Mouse (Mus musculus): ENCODE measurements around the gene Ints11. TPM values are rescaled to one million over a fixed set of nuclear protein-coding genes. Genes with fewer than 3 reads are reported as not detected.

Ints11 gene
- polyA plus RNA-seq, 2 experiments from 2014 or later, result 93.4 to 109 TPM

DNA sequence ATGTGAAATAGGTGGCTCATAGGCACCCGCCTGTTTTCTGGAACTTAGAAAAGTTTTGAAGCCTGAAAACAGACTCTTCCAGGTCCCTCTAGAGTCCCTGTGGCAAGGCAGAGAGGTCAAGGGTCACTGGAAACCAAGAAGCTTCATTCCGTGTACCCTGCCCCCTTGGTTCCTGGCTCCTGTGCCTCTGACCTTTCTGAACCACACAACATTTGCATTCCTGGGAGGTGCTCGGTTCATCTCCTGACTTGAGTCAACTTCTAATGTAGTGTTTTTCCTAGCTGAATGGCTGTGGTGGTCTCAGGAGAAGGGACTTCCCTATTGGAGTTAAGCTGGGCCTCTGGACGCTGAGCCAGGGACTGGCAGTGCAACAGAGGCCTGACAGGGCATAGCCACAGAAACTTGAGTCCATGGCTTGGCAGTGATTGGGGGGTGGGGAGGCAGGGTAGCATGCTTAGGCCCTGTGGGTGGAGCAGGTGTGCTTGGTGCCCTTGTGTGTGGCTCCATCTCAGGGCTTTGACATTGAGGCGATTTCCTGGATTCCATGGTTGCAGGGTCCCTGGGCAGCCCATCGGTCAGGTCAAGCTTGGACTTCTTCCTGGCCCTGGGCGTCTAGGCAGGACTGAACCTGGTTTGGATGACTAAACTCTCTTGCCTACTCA lies 20.8 kb upstream of the Ints11 start:
- no peak for ATAC-seq

GRCm38 (mm10) chr4:155849391-155849790 lies 20.0 kb upstream of the Ints11 start:
- ATAC-seq, result no peak

GRCm38 (mm10) chr4:155849792-155850451 lies 19.4 kb upstream of the Ints11 start:
- ATAC-seq, result no peak

- ATAC-seq, result no peak
Measured at GRCm38 (mm10) chr4:155851368-155851767, 18.0 kb upstream of the Ints11 start.

GRCm38 (mm10) chr4:155851951-155852411 lies 17.4 kb upstream of the Ints11 start:
- no peak for ATAC-seq

DNA sequence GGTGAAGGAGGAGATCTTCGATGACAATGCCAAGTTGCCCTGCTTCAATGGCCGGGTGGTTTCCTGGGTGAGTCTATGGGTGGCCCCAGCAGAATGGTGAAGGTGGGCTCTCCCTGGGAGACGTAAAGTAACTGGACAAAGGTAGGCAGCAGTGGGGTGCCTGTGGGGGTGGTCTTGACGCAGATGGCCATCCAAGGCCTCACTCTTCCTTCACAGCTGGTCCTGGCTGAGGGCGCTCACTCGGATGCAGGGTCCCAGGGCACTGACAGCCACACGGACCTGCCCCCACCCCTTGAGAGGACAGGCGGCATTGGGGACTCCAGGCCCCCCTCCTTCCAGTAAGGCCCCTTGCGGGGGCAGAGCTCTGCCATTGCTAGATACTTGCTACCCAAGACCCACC lies 15.9 kb upstream of the Ints11 start:
- no peak for ATAC-seq

DNA sequence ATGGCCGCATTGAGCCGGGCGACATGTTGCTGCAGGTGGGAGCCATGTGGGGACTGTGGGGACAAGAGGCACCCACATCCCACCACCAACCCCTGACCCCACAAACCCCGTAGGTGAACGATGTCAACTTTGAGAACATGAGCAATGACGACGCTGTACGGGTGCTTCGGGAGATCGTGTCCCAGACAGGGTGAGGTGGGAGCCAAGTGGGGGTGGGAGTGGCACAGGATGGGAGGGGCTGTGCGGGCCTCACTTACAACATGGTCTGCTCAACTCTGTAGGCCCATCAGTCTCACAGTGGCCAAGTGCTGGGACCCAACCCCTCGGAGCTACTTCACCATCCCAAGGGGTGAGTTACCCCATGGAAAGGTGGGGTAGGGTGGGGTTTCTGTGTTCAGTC lies 14.4 kb upstream of the Ints11 start:
- ATAC-seq, result no peak

DNA sequence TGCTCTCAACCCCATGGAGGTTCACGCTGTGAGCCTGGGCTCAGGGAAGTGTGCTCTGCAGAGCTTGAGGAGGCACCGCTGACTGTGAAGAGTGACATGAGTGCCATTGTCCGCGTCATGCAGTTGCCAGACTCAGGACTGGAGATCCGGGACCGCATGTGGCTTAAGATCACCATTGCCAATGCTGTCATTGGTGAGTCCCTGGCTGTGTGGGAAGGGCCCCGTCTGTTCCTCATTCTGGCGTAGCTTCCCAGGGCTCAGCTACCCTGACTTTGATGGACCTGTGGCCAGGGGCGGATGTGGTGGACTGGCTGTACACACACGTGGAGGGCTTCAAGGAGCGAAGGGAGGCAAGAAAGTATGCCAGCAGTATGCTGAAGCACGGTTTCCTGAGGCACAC lies 13.3 kb upstream of the Ints11 start:
- no peak for ATAC-seq

GRCm38 (mm10) chr4:155856881-155857280 lies 12.5 kb upstream of the Ints11 start:
- ATAC-seq, result no peak

- no peak for ATAC-seq
Measured at GRCm38 (mm10) chr4:155859318-155859717, 10.0 kb upstream of the Ints11 start.

DNA sequence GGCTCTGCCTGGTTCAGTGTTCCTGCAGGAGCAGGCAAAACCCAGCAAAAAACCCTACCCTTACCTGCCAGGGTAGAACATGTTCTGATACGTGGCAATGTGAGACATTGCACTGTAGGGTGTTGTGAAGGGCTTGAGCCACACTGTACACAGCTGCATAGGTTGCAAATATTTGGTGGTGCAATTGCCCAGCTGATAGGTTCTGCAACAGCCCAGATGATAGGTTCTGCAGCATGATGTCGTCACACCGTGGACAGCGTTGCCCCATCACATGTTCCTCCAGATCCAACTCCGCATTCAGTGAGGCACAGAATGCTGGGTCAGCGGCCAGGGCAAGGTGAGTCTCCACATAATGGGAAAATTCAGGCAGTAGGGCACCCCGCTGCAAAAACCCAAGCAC lies 7.6 kb upstream of the Ints11 start:
- no peak for ATAC-seq

GRCm38 (mm10) chr4:155863001-155863400 lies 6.3 kb upstream of the Ints11 start, which contains the start of gene Tas1r3:
Tas1r3 (minus strand) TSS chr4:155863362.
- no peak for ATAC-seq

DNA sequence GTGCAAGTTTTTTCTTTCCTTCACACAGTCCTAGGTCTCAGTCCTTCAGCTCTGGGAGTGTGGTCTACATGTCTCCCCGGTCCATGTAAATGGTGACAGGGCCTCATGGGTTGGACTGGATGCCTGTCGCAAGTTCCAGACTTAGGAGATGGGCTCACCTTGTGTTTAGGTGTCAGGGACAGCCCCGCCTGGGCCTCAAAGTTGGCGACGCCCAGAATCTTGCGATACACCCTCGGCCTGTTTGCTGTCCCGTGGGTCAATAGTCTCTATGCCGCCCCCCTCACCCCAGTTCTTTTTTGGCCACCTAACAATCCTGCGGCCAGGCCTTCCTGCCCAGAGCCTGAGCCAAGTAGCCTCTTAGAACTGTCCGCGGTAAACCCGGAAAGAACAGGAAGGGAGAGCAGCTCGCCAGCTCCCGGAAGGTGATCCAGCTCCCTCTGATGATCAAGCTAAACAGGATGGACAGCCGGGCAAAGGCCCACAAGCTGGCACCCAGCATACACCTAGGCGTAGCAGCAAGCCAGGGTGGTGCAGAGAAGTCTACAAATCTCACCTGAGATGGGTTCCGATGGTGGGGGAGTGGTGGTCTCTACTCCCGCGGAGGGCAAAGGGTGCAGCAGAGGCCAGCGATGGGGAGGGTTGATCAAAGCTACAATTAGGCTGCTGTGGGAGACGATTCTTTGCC lies 590 bp upstream of the Ints11 start:
- peak; percentile 25 for ATAC-seq

- no peak for ATAC-seq
Measured at GRCm38 (mm10) chr4:155871404-155871803, 2.1 kb downstream of the Ints11 start.

GRCm38 (mm10) chr4:155883587-155883986 lies 14.2 kb downstream of the Ints11 start:
- no peak for ATAC-seq

GRCm38 (mm10) chr4:155886330-155886729 lies 17.0 kb downstream of the Ints11 start:
- ATAC-seq, result no peak

DNA sequence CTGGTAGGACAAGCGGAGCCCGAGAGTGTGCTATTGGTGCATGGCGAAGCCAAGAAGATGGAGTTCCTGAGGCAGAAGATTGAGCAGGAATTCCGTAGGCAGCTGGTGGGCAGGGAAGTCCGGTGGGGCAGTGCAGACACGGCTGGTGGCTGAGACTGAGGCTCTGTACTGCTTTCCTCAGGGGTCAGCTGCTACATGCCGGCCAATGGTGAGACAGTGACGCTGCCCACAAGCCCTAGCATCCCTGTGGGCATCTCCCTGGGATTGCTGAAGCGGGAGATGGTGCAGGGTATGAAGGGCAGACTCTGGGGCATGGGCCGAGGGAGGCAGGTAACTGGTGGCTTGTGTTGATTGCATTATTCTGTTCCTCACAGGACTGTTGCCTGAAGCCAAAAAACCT lies 18.3 kb downstream of the Ints11 start:
- no peak for ATAC-seq

GRCm38 (mm10) chr4:155888181-155888580 lies 18.8 kb downstream of the Ints11 start:
- ATAC-seq, result no peak

DNA sequence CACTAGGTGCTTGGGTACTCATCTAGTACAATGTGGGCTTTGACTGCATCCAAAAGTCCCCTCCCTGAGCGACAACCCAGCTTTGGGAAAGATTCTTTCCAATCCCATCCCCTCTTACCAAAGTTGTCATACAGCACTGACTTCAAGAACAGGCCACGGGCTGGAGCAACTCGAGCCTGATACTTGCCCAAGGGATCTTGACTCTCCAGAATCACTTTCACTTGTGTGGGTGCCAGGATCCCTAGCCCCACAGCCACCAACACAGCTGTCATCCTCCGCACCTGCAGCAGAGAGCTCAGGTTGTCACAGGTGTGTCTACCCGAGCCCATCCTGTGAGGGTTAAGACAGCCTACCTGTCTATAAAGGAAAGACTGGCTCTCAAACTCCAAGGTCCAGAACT lies 20.0 kb downstream of the Ints11 start:
- ATAC-seq, result no peak

- no peak for ATAC-seq
Measured at GRCm38 (mm10) chr4:155891011-155891471, 21.7 kb downstream of the Ints11 start.

GRCm38 (mm10) chr4:155891551-155892001 lies 22.2 kb downstream of the Ints11 start, which contains the start of the genes Pusl1 and Acap3:
Pusl1 (minus strand) TSS chr4:155891781.
Acap3 (plus strand) TSS chr4:155891822.
- peak; percentile 81 for ATAC-seq

DNA sequence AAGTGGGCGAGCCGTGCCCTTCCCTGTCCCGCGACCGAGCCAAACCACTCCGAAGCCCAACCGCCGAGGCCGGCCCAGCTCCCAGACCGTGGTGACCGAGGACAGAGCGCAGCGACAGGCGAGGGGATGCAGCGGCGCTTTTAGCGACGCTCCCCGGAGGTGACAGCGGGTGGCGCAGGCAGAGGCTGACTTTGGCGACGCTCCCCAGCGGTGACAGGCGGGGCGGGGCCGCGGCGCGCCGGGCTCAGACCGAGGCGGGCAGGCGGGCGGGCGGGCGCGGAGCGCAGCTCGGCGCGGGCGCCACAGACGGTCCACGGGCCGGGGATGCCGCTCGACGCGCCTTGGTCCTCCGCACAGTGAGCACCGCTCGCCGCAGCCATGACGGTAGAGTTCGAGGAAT lies 22.7 kb downstream of the Ints11 start:
- peak; percentile 82 for ATAC-seq
